Mouse (Mus musculus): Measurements from ENCODE around the gene Gdf1.

DNA sequence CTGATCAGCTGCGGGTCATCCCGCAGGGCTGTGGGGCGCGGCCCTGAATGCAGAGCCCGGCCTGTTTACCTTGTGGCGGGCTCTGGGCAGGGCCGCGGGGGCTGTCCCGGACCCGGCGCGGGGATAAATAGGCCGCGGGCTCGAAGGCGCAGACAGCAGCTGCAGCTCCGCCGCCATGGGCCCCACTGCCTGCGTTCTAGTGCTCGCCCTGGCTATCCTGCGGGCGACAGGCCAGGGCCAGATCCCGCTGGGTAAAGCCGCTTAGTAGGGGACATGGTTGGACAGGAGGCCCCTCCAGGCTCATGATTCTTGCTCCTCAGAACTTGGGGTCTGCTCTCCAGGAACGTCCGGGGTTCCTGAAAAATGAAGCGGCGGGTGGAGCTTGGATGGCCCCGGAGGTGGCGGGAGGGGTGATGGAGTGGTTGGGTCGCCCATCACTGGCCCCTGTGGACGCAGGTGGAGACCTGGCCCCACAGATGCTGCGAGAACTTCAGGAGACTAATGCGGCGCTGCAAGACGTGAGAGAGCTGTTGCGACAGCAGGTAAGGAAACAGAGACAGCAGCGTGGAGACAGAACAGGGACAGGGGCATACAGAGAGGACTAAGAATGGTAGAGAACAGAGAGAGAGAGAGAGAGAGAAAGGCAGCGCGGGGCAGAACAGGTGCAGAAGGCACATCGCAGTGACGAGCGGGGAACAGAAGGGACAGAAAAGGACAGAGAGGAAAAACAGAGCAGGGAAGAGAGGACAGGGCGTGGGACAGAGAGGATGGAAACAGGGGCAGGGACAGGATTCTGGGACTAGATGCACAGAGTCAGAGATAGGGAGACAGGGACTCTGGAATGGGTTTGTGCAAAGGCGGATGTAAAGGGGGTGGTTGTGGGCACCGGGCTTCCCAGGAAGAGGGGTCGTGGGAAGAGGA is 44.0 kb downstream of the Gdf1 start, which contains the start of gene Comp:
- TF ChIP-seq EP300 (IDR thresholded peaks at IDR 0.05; ENCODE audit: insufficient read depth, low read depth, low read length): no peak
- no peak for TF ChIP-seq POLR2A (IDR thresholded peaks at IDR 0.05; ENCODE audit: insufficient read depth, low read depth, low read length)
- TF ChIP-seq CTCF (IDR thresholded peaks at IDR 0.05): no peak

Measured in heart, adult 2 months (tissue).